Mouse (Mus musculus): ENCODE measurements around the gene Nxnl2. TPM values are rescaled to one million over a fixed set of nuclear protein-coding genes. Genes with fewer than 3 reads are reported as not detected.

The Nxnl2 gene
- polyA plus RNA-seq, 1 experiment from 2014 or later = 1.1 TPM

- 75% methylated on average over 12 of the region's 12 CpGs for WGBS
- no peak overlapping the region for H3K4me2 ChIP-seq (replicated peaks; ENCODE audit: low read depth, low read length)
These were observed 37.1 kb downstream of the Nxnl2 start for GRCm38 (mm10) chr13:51207965-51208364.

GRCm38 (mm10) chr13:51208378-51209100, 37.7 kb downstream of the Nxnl2 start:
- WGBS = 69% methylated on average over 18 of the region's 18 CpGs
- H3K27me3 ChIP-seq (ENCODE audit: control insufficient read depth, insufficient read depth, low read length) = no peaks in the 10 kb centered on the region
- H3K9ac ChIP-seq (ENCODE audit: low read depth, low read length) = no peak overlapping the region
- no peak overlapping the region for H3K4me3 ChIP-seq (ENCODE audit: low read length)
- no peaks in the 10 kb centered on the region for H3K9me3 ChIP-seq (ENCODE audit: control insufficient read depth, low read length)
- H3K4me1 ChIP-seq (ENCODE audit: control insufficient read depth, insufficient read depth, low read length) = no peaks in the 10 kb centered on the region
- H3K36me3 ChIP-seq (ENCODE audit: control insufficient read depth, insufficient read depth, low read length) = no peaks in the 10 kb centered on the region
- no peak overlapping the region for H3K27ac ChIP-seq (ENCODE audit: low read depth, low read length)
- ATAC-seq (ENCODE audit: low FRiP score, low TSS enrichment) = peak; percentile 78; the same call in 1 of the 2 replicates
- no peak overlapping the region for H3K4me2 ChIP-seq (replicated peaks; ENCODE audit: low read depth, low read length)

More at GRCm38 (mm10) chr13:51207965-51208364, 37.1 kb downstream of the Nxnl2 start:
- no peaks in the 10 kb centered on the region for H3K36me3 ChIP-seq (ENCODE audit: control insufficient read depth, insufficient read depth, low read length)
- ATAC-seq (ENCODE audit: low FRiP score, low TSS enrichment) = no peak
- no peak overlapping the region for H3K4me3 ChIP-seq (ENCODE audit: low read length)
- H3K9me3 ChIP-seq (ENCODE audit: control insufficient read depth, low read length) = no peaks in the 10 kb centered on the region
- H3K27me3 ChIP-seq (ENCODE audit: control insufficient read depth, insufficient read depth, low read length) = no peaks in the 10 kb centered on the region
- H3K27ac ChIP-seq (ENCODE audit: low read depth, low read length) = no peak overlapping the region
- no peaks in the 10 kb centered on the region for H3K4me1 ChIP-seq (ENCODE audit: control insufficient read depth, insufficient read depth, low read length)
- no peak overlapping the region for H3K9ac ChIP-seq (ENCODE audit: low read depth, low read length)

- Histone ChIP-seq H3K9me3 (ENCODE audit: control insufficient read depth, low read length) (no peaks in the 10 kb centered on the region), H3K27ac (ENCODE audit: low read depth, low read length) (no peak overlapping the region), H3K36me3 (ENCODE audit: control insufficient read depth, insufficient read depth, low read length) (no peaks in the 10 kb centered on the region), H3K27me3 (ENCODE audit: control insufficient read depth, insufficient read depth, low read length) (no peaks in the 10 kb centered on the region), H3K4me3 (ENCODE audit: low read length) (no peak overlapping the region), H3K4me1 (ENCODE audit: control insufficient read depth, insufficient read depth, low read length) (no peaks in the 10 kb centered on the region), H3K4me2 (replicated peaks; ENCODE audit: low read depth, low read length) (no peak overlapping the region), H3K9ac (ENCODE audit: low read depth, low read length) (no peak overlapping the region)
- no peak for ATAC-seq (ENCODE audit: low FRiP score, low TSS enrichment)
- 55% methylated on average over 5 of the region's 5 CpGs for WGBS
These were observed 39.8 kb downstream of the Nxnl2 start for GRCm38 (mm10) chr13:51210639-51211038.

- Histone ChIP-seq H3K9me3 (ENCODE audit: control insufficient read depth, low read length) (no peaks in the 10 kb centered on the region), H3K4me3 (ENCODE audit: low read length) (no peak overlapping the region), H3K27me3 (ENCODE audit: control insufficient read depth, insufficient read depth, low read length) (no peaks in the 10 kb centered on the region), H3K36me3 (ENCODE audit: control insufficient read depth, insufficient read depth, low read length) (no peaks in the 10 kb centered on the region), H3K9ac (ENCODE audit: low read depth, low read length) (no peak overlapping the region), H3K4me2 (replicated peaks; ENCODE audit: low read depth, low read length) (no peak overlapping the region), H3K27ac (ENCODE audit: low read depth, low read length) (no peak overlapping the region), H3K4me1 (ENCODE audit: control insufficient read depth, insufficient read depth, low read length) (no peaks in the 10 kb centered on the region)
- WGBS = 74% methylated on average over 2 of the region's 2 CpGs
- ATAC-seq (ENCODE audit: low FRiP score, low TSS enrichment) = no peak
These were observed 43.9 kb downstream of the Nxnl2 start for GRCm38 (mm10) chr13:51214746-51215145.

- Histone ChIP-seq H3K27ac (ENCODE audit: low read depth, low read length) (peak overlapping the region; percentile 12; the same call in 1 of the 2 replicates), H3K9me3 (ENCODE audit: control insufficient read depth, low read length) (no peaks in the 10 kb centered on the region), H3K4me3 (ENCODE audit: low read length) (no peak overlapping the region), H3K9ac (ENCODE audit: low read depth, low read length) (no peak overlapping the region), H3K36me3 (ENCODE audit: control insufficient read depth, insufficient read depth, low read length) (no peaks in the 10 kb centered on the region), H3K27me3 (ENCODE audit: control insufficient read depth, insufficient read depth, low read length) (no peaks in the 10 kb centered on the region), H3K4me2 (replicated peaks; ENCODE audit: low read depth, low read length) (no peak overlapping the region), H3K4me1 (ENCODE audit: control insufficient read depth, insufficient read depth, low read length) (peaks cover 19% of the 10 kb centered on the region)
- WGBS = 79% methylated on average over 4 of the region's 4 CpGs
- no peak for ATAC-seq (ENCODE audit: low FRiP score, low TSS enrichment)
These were observed 50.1 kb downstream of the Nxnl2 start for GRCm38 (mm10) chr13:51220897-51221296.

DNA sequence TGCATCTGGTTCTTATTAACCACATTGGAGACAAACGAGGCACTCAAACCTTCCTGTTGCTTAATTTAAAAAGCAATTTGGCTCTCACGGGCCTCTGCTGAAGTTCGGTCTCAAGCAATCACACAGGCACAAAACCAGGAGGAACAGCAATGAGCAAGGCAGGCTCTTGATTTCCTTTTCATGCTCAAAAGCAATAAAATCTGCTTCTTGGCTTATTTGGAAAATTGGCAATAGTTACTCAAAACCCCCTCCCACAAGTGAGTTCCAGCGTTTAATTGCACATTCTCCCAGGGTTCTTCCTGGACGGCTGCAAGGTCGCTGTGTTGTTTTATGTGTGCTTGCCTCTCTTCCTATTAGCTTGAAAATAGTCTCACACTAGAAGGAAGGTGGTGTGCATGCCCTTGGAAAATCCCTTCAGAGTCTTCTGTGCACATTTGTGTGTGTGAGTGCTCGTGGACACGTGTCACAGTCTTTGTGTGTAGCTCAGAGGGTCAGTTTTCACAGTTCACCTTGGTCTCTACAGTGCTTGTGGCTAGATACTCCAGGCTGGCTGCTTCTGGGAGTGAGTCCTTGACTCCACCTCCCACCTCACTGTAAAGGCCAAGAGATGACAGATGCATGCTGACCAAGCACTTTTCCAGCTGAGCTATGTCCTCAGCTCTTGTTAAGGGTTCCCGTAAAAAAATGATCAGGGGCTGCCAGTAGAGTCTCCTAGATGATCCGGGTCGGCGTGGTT, 50.8 kb downstream of the Nxnl2 start:
- no peak overlapping the region for H3K9ac ChIP-seq (ENCODE audit: low read depth, low read length)
- ATAC-seq (ENCODE audit: low FRiP score, low TSS enrichment) = no peak; the same call in 1 of the 2 replicates
- H3K4me1 ChIP-seq (ENCODE audit: control insufficient read depth, insufficient read depth, low read length) = peaks cover 19% of the 10 kb centered on the region
- 41% methylated on average over 12 of the region's 12 CpGs for WGBS
- H3K27me3 ChIP-seq (ENCODE audit: control insufficient read depth, insufficient read depth, low read length) = no peaks in the 10 kb centered on the region
- H3K4me2 ChIP-seq (replicated peaks; ENCODE audit: low read depth, low read length) = no peak overlapping the region
- peak overlapping the region; percentile 8; the same call in 1 of the 2 replicates for H3K27ac ChIP-seq (ENCODE audit: low read depth, low read length)
- H3K4me3 ChIP-seq (ENCODE audit: low read length) = no peak overlapping the region
- no peaks in the 10 kb centered on the region for H3K36me3 ChIP-seq (ENCODE audit: control insufficient read depth, insufficient read depth, low read length)
- no peaks in the 10 kb centered on the region for H3K9me3 ChIP-seq (ENCODE audit: control insufficient read depth, low read length)

Small RNA genes lying within 50 kb of the gene (microRNA-seq; reads per million reads assigned to microRNA genes)
- gene Gm44341 = not detected

Other genes starting within 250 kb of the Nxnl2 start
- 65.8 and 107 TPM in 2 replicates for gene Spin1, start 70.1 kb upstream of the Nxnl2 start, polyA plus RNA-seq (2014; fragmentation: Nextera tagmentation; extraction: Ambion mirVana)
- gene S1pr3, start 237.6 kb downstream of the Nxnl2 start, polyA plus RNA-seq (2014; fragmentation: Nextera tagmentation; extraction: Ambion mirVana) = 24.9 and 51.9 TPM in 2 replicates